Mouse (Mus musculus): ENCODE data around the gene Mrpl48. TPM values are rescaled to one million over a fixed set of nuclear protein-coding genes. Genes with fewer than 3 reads are reported as not detected.

Gene Mrpl48
- total and polyA plus RNA-seq, 2 experiments = 9.5 to 24.6 TPM

DNA sequence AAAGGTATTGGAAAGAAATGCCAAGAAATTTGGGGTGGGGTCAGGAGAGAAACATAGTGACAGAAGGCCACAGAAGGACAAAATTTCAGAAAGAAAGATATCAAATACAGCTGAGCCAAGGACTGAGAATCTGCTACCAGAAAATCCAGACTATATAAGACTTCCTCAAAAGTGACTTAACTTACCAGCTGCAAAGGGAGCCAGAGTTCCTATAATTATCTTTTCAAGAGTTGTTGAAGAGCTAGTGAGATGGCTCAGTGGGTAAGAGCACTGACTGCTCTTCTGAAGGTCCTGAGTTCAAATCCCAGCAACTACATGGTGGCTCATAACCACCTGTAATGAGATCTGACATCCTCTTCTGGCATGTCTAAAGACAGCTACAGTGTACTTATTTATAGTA is 14.8 kb downstream of the Mrpl48 start:
- no peaks in the 10 kb centered on the region for H3K79me2 ChIP-seq (ENCODE audit: control insufficient read depth, insufficient read depth, low read length)
- no peak overlapping the region for H3K4me3 ChIP-seq (ENCODE audit: insufficient read depth, low read depth, low read length)
- no peak overlapping the region for H3K27ac ChIP-seq (replicated peaks; ENCODE audit: insufficient read depth, low read depth, low read length)
- TF ChIP-seq CTCF (IDR thresholded peaks at IDR 0.05; ENCODE audit: low read depth, low read length) (no peak), POLR2A (IDR thresholded peaks at IDR 0.05; ENCODE audit: extremely low read depth, insufficient read depth, low read length) (no peak)
- DNase-seq (ENCODE audit: extremely low read depth, low read depth, low spot score) = no peak
- no peaks in the 10 kb centered on the region for H3K27me3 ChIP-seq (ENCODE audit: control insufficient read depth, insufficient read depth, low read length)
- no peak overlapping the region for H3K9ac ChIP-seq (ENCODE audit: low read depth, low read length)
- no peaks in the 10 kb centered on the region for H3K36me3 ChIP-seq (ENCODE audit: control insufficient read depth, insufficient read depth, low read length)
- peaks cover 3% of the 10 kb centered on the region; the same call in 1 of the 2 replicates for H3K4me1 ChIP-seq (ENCODE audit: control insufficient read depth, insufficient read depth, low read length)

DNA sequence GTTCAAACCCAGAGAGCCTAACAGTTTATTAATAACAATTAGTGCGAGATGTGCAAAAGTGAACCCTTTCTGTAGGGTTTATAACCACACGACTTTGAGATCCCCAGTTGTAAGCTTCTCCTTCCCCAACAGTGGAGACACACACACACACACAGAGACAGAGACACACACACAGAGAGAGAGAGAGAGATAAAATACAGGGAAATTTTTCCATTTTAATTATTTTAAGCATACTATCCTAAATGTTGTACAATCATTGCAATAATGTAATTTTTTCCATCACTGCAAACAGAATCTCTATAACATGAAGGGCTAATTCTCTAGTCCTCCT is 16.6 kb downstream of the Mrpl48 start:
- H3K9ac ChIP-seq (ENCODE audit: low read depth, low read length) = no peak overlapping the region
- peak overlapping the region; percentile 70; the same call in 1 of the 2 replicates for H3K27ac ChIP-seq (replicated peaks; ENCODE audit: insufficient read depth, low read depth, low read length)
- H3K4me3 ChIP-seq (ENCODE audit: insufficient read depth, low read depth, low read length) = peak overlapping the region; percentile 53; the same call in 1 of the 2 replicates
- H3K36me3 ChIP-seq (ENCODE audit: control insufficient read depth, insufficient read depth, low read length) = no peaks in the 10 kb centered on the region
- H3K27me3 ChIP-seq (ENCODE audit: control insufficient read depth, insufficient read depth, low read length) = no peaks in the 10 kb centered on the region
- 5% methylated on average over 2 of the region's 2 CpGs for WGBS
- H3K4me1 ChIP-seq (ENCODE audit: control insufficient read depth, insufficient read depth, low read length) = peaks cover 3% of the 10 kb centered on the region; the same call in 1 of the 2 replicates
- H3K79me2 ChIP-seq (ENCODE audit: control insufficient read depth, insufficient read depth, low read length) = no peaks in the 10 kb centered on the region
- no peak for DNase-seq (ENCODE audit: extremely low read depth, low read depth, low spot score)
- no peak for TF ChIP-seq CTCF (IDR thresholded peaks at IDR 0.05; ENCODE audit: low read depth, low read length)
- no peak for TF ChIP-seq POLR2A (IDR thresholded peaks at IDR 0.05; ENCODE audit: extremely low read depth, insufficient read depth, low read length)

DNA sequence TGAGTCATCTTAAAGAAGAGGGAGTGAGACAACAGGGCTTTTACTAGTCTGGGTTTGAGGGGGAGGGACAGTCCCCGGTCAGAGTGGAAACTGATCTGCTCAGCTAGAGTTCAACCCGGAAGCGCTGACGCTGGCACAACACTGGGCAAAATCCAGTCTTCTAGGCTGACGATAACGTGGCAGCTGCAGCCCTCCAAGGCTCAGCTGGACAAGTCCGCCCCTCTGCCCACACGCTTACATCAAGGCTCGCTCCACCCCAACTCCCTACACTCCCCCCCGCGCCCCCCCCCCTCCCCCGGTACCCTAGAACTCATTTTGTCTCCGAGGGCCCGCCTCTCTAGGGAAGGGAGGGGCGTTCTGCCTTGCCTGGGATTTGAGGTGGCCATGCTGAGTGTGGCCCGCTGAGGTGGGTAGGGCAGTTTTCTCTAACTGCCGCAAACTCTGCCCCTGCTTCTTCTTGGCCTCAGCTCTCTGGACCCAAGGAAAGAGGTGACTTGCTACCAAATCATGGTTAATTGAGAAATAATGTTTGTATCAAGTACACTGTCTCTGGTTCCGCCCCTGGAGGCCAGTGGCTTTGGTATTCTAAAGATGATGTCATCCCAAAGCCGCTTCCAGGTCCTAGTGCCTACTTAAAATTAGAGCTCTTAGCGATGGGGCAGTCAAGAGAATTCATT is 17.1 kb downstream of the Mrpl48 start:
- no peaks in the 10 kb centered on the region for H3K36me3 ChIP-seq (ENCODE audit: control insufficient read depth, insufficient read depth, low read length)
- WGBS = 2% methylated on average over 20 of the region's 20 CpGs
- H3K4me1 ChIP-seq (ENCODE audit: control insufficient read depth, insufficient read depth, low read length) = peaks cover 3% of the 10 kb centered on the region; the same call in 1 of the 2 replicates
- H3K9ac ChIP-seq (ENCODE audit: low read depth, low read length) = peak overlapping the region; percentile 65
- H3K4me3 ChIP-seq (ENCODE audit: insufficient read depth, low read depth, low read length) = peak overlapping the region; percentile 53
- peak overlapping the region; percentile 70 for H3K27ac ChIP-seq (replicated peaks; ENCODE audit: insufficient read depth, low read depth, low read length)
- no peaks in the 10 kb centered on the region for H3K27me3 ChIP-seq (ENCODE audit: control insufficient read depth, insufficient read depth, low read length)
- peak; percentile 96 for DNase-seq (ENCODE audit: extremely low read depth, low read depth, low spot score)
- TF ChIP-seq CTCF (IDR thresholded peaks at IDR 0.05; ENCODE audit: low read depth, low read length) (no peak), POLR2A (IDR thresholded peaks at IDR 0.05; ENCODE audit: extremely low read depth, insufficient read depth, low read length) (peak; percentile 71)
- H3K79me2 ChIP-seq (ENCODE audit: control insufficient read depth, insufficient read depth, low read length) = no peaks in the 10 kb centered on the region

- peaks cover 3% of the 10 kb centered on the region; the same call in 1 of the 2 replicates for H3K4me1 ChIP-seq (ENCODE audit: control insufficient read depth, insufficient read depth, low read length)
- WGBS = 32% methylated on average over 7 of the region's 7 CpGs
- H3K36me3 ChIP-seq (ENCODE audit: control insufficient read depth, insufficient read depth, low read length) = no peaks in the 10 kb centered on the region
- peak overlapping the region; percentile 53 for H3K4me3 ChIP-seq (ENCODE audit: insufficient read depth, low read depth, low read length)
- TF ChIP-seq POLR2A (IDR thresholded peaks at IDR 0.05; ENCODE audit: extremely low read depth, insufficient read depth, low read length) (no peak), CTCF (IDR thresholded peaks at IDR 0.05; ENCODE audit: low read depth, low read length) (no peak)
- H3K79me2 ChIP-seq (ENCODE audit: control insufficient read depth, insufficient read depth, low read length) = no peaks in the 10 kb centered on the region
- H3K27ac ChIP-seq (replicated peaks; ENCODE audit: insufficient read depth, low read depth, low read length) = peak overlapping the region; percentile 28
- H3K27me3 ChIP-seq (ENCODE audit: control insufficient read depth, insufficient read depth, low read length) = no peaks in the 10 kb centered on the region
- peak overlapping the region; percentile 41; the same call in 1 of the 2 replicates for H3K9ac ChIP-seq (ENCODE audit: low read depth, low read length)
- no peak for DNase-seq (ENCODE audit: extremely low read depth, low read depth, low spot score)
Measured at GRCm38 (mm10) chr7:100590504-100590844, 17.6 kb downstream of the Mrpl48 start.

DNA sequence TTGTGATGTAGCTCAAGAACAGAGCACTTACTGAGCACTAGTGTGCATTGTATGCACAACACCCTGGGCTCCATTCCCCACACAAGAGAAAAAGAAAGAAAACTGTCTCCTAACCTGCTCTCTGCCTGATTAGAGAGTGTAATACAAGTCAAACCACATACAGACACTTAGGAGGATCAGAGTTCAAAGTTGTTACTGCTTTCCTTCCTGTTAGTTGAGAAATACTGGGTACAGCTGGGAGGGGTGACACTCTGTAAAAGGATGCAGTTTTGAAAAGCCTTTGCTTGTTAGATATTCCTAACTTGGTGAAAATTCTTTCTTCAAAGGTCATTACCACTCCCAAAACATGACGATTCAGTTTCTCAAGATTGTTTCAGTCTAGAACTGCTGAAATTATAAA is 18.3 kb downstream of the Mrpl48 start:
- no peak for TF ChIP-seq POLR2A (IDR thresholded peaks at IDR 0.05; ENCODE audit: extremely low read depth, insufficient read depth, low read length)
- TF ChIP-seq CTCF (IDR thresholded peaks at IDR 0.05; ENCODE audit: low read depth, low read length) = no peak
- no peaks in the 10 kb centered on the region for H3K36me3 ChIP-seq (ENCODE audit: control insufficient read depth, insufficient read depth, low read length)
- H3K27me3 ChIP-seq (ENCODE audit: control insufficient read depth, insufficient read depth, low read length) = no peaks in the 10 kb centered on the region
- WGBS = 46% methylated on average over 1 of the region's 1 CpGs
- H3K4me3 ChIP-seq (ENCODE audit: insufficient read depth, low read depth, low read length) = no peak overlapping the region
- H3K9ac ChIP-seq (ENCODE audit: low read depth, low read length) = no peak overlapping the region
- H3K27ac ChIP-seq (replicated peaks; ENCODE audit: insufficient read depth, low read depth, low read length) = peak overlapping the region; percentile 60; the same call in 1 of the 2 replicates
- H3K4me1 ChIP-seq (ENCODE audit: control insufficient read depth, insufficient read depth, low read length) = peaks cover 3% of the 10 kb centered on the region; the same call in 1 of the 2 replicates
- no peaks in the 10 kb centered on the region for H3K79me2 ChIP-seq (ENCODE audit: control insufficient read depth, insufficient read depth, low read length)
- DNase-seq (ENCODE audit: extremely low read depth, low read depth, low spot score) = peak; percentile 71

DNA sequence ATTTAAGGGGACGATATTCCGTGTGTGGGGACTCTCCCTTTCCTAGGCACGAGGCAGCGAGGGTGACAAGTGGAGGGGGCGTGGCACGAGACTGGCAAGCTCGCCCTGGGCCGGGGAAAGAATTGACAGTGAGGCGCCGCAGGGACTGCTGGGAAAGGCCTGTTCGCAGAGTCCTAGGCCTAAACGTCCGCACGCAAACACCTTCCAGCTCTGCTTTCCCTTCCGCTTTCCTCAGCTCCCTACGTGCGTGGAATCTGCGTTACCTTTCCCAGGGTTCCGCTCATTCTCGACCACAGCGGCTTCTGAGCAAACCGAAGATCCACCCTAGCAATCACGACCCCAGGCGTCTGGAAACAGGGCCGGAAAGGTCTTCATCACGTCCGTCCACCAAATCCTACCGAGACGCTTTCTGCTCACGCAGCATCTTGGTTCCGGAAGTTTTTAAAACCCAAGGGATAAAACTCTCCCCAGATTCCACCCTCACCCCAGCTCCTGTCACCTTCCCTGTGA is 25.3 kb downstream of the Mrpl48 start:
- Histone ChIP-seq H3K4me3 (ENCODE audit: insufficient read depth, low read depth, low read length) (peak overlapping the region; percentile 60), H3K27ac (replicated peaks; ENCODE audit: insufficient read depth, low read depth, low read length) (peak overlapping the region; percentile 81), H3K79me2 (ENCODE audit: control insufficient read depth, insufficient read depth, low read length) (no peaks in the 10 kb centered on the region; the same call in 1 of the 2 replicates), H3K4me1 (ENCODE audit: control insufficient read depth, insufficient read depth, low read length) (peaks cover 1% of the 10 kb centered on the region; the same call in 1 of the 2 replicates), H3K9ac (ENCODE audit: low read depth, low read length) (peak overlapping the region; percentile 78), H3K36me3 (ENCODE audit: control insufficient read depth, insufficient read depth, low read length) (no peaks in the 10 kb centered on the region), H3K27me3 (ENCODE audit: control insufficient read depth, insufficient read depth, low read length) (no peaks in the 10 kb centered on the region)
- no peak for TF ChIP-seq CTCF (IDR thresholded peaks at IDR 0.05; ENCODE audit: low read depth, low read length)
- 0 out of 2 replicates have a peak, but pooled peaks have one; percentile 14 for TF ChIP-seq POLR2A (IDR thresholded peaks at IDR 0.05; ENCODE audit: extremely low read depth, insufficient read depth, low read length)
- peak; percentile 90 for DNase-seq (ENCODE audit: extremely low read depth, low read depth, low spot score)
- under 1% methylated on average over 31 of the region's 31 CpGs for WGBS

Data from liver, adult 2 months (tissue).